Mouse (Mus musculus): Measurements from ENCODE around the gene Togaram2.
"Not testable (repeated sequence)": the region's sequence is repeated elsewhere in the genome, so short reads cannot be mapped to it uniquely, and the experiment has no call there.

Gene Togaram2

GRCm38 (mm10) chr17:71673092-71673491, at the start of gene Togaram2:
TSS of gene Togaram2 (plus strand) at chr17:71673261.
- DNase-seq (ENCODE audit: low spot score), result no peak

GRCm38 (mm10) chr17:71631806-71632205, 41.3 kb upstream of the Togaram2 start:
- no peak for DNase-seq (ENCODE audit: low spot score)

DNA sequence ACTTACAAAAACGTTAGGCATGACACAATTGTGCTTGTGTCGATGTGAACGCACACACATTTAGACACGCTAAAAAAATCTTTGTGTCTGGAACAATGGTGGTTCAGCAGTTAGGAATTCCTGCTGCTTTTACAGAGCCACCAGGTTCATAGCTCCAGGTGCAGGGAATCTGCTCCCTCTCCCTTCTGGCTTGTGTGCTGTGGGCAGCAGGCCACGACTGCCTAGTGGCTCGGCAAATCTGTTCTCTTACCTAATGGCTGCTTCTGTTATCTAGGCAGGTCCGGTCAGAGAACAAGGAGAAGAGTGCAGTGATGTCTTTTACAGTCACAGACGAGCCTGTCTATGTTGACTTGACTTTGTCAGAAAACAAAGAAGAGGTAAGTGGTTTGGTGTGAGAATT, 39.7 kb upstream of the Togaram2 start:
- no peak for DNase-seq (ENCODE audit: low spot score)

GRCm38 (mm10) chr17:71636786-71637185, 36.3 kb upstream of the Togaram2 start:
- no peak for DNase-seq (ENCODE audit: low spot score)

DNA sequence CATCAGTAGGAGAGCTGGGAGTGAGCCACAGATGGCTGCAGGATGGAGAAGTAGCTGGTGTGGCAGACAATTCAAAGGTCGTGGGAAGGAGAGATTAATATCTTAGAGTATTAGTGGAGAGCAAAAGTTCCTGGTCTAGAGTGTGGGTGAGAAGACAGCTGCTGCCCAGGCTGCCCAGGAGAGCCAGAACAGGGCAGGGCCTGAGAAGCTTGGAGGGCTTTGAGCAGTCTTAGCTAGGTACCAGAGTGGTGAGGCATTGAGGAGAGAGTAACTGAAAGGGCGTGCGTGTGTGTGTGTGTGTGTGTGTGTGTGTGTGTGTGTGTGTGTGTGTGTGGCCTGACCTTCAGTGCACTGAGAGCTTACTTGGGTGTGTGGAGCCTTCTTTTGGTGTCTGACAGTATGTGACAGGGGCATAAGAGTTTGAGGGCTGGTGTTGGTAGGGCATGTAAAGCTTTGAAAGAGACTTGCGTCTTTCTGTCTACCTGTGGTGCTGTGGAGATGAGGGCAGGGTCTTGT, 35.3 kb upstream of the Togaram2 start:
- no peak for DNase-seq (ENCODE audit: low spot score)

DNA sequence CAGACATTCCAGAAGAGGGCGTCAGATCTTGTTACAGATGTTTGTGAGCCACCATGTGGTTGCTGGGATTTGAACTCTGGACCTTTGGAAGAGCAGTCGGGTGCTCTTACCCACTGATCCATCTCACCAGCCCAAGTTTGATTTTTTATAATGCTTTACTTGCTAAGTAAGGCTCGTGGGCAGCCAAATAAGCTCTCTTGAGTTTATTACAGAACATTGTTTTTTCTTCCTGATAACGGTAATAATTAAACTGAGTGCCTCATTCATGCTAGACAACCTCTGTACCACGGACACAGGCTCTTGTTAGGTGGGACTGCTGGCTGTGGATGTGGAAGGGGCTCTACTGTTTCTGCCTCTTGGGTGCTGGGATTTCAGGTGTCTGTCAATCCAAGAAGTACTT, 34.0 kb upstream of the Togaram2 start:
- not testable (repeated sequence) for DNase-seq (ENCODE audit: low spot score)

GRCm38 (mm10) chr17:71640421-71641085, 32.5 kb upstream of the Togaram2 start:
- no peak for DNase-seq (ENCODE audit: low spot score)

DNA sequence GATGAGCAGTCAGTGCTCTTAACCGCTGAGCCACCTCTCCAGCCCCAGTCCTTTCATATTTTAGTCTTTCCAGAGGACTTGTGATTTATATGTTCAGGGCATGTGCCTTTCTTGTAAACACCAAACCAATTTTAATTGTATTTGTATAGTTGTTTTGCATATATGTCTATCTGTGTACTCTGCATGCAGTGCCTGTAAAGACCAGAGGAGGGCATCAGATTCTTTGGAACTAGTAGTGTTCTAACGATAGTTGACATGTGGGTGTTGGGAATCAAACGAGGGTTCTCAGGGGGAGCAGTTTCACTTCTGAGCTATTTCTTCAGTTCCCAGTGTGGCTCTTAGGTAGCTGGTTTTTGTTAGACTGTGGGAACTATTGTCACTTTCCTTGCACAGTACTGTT, 30.9 kb upstream of the Togaram2 start:
- DNase-seq (ENCODE audit: low spot score), result no peak

DNA sequence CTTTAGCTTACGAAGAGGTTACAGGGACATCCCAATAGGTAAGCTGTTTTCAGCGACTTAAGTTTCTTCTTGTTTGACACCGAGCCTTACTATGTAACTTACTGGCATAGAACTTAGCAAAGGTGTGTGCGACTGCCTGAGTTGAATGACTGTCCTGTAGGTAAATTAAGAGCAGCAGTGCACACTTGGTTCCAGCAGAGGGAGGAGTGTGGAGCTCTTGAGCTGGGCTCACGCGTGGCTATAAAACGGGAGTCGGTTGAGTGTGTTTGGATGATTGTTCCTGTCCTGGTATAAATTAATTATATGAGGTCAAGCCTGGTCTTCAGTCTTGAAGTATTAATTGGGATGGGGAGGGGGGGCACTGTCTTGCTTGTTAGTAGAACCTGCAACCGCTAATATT, 23.1 kb upstream of the Togaram2 start:
- no peak for DNase-seq (ENCODE audit: low spot score)

DNA sequence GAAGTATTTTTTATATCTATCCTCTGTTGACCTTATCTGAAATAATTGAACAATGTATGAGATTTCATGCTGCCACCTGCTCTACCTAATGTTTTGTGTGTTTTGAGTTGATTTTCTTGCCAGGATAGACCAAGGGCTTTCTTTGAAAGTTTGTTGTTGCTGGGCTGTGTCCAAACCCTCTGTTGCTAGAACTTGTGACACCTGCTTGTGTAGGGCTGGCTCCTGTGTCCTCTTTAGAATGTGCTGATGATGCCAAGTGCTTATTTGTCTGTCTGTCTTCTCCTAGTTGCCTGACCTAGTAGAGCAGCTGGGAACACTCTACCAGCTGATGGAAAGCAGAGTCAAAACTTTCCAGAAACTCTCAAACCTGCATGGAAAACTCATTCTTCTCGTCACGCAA, 20.6 kb upstream of the Togaram2 start:
- DNase-seq (ENCODE audit: low spot score), result no peak

DNA sequence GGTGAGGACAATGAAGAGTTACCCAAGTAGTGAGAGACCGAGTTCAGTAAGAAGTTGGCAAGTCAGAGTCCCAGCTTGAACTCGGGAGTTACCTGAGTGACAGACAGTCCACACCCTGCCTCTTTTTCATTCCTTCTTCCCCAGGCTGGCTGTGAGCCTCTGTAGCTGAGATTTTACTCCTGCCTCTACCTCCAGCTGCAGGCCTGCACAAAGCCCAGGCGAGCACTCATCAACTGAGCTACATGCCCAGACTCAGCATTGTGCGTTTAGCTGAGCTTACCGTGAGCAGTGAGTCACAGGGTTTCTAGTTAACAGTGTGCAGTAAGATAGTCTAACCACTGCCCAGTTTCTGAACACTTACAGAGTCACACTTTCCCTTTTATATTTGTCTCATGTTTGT, 20.1 kb upstream of the Togaram2 start:
- no peak for DNase-seq (ENCODE audit: low spot score)

GRCm38 (mm10) chr17:71657521-71657920, 15.5 kb upstream of the Togaram2 start:
- no peak for DNase-seq (ENCODE audit: low spot score)

- DNase-seq (ENCODE audit: low spot score), result no peak
Measured at GRCm38 (mm10) chr17:71658666-71659065, 14.4 kb upstream of the Togaram2 start.

GRCm38 (mm10) chr17:71660390-71660789, 12.7 kb upstream of the Togaram2 start:
- no peak for DNase-seq (ENCODE audit: low spot score)

GRCm38 (mm10) chr17:71662751-71663250, 10.3 kb upstream of the Togaram2 start:
- peak; percentile 73 for DNase-seq (ENCODE audit: low spot score)

DNA sequence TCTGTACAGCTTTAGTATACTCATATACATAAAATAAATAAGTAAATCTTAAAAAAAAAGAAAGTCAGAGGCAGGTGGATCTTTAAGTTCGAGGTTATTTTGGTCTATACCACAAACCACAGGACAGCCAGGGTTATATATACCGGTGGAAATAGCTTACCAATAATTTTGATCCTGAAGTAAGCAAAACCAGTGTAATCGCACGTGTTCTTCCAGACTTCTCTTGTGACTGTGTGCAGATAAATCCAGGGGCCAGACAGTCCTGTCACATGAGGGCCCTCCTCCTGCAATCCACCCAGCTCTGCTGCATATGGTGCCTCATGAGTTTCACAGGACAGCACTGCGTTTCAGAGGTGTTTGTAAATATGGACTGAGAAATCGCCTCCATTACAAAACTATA, 9.6 kb upstream of the Togaram2 start:
- no peak for DNase-seq (ENCODE audit: low spot score)

DNA sequence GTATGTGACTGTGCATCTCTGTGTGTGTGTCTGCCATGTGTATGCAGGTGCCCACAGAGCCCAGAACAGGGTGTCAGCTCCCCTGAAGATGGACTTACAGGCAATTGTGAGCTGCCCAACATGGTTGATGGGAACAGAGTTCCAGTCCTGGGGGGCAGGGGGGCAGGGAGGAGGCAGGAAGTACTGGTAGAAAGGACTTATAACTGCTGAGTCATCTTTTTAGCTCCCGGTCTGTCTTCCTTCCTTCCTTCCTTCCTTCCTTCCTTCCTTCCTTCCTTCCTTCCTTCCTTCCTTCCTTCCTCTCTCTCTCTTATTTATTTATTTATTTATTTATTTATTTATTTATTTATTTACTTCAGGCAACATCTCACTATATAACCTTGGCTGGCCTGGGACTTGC, 8.9 kb upstream of the Togaram2 start:
- no peak for DNase-seq (ENCODE audit: low spot score)

- DNase-seq (ENCODE audit: low spot score), result no peak
Measured at GRCm38 (mm10) chr17:71665201-71665600, 7.9 kb upstream of the Togaram2 start.

- DNase-seq (ENCODE audit: low spot score), result no peak
Measured at GRCm38 (mm10) chr17:71669511-71669910, 3.5 kb upstream of the Togaram2 start.

GRCm38 (mm10) chr17:71671840-71672546, 1.1 kb upstream of the Togaram2 start:
- peak; percentile 87 for DNase-seq (ENCODE audit: low spot score)

- DNase-seq (ENCODE audit: low spot score), result no peak
Measured at GRCm38 (mm10) chr17:71673936-71674335, 875 bp downstream of the Togaram2 start.

DNA sequence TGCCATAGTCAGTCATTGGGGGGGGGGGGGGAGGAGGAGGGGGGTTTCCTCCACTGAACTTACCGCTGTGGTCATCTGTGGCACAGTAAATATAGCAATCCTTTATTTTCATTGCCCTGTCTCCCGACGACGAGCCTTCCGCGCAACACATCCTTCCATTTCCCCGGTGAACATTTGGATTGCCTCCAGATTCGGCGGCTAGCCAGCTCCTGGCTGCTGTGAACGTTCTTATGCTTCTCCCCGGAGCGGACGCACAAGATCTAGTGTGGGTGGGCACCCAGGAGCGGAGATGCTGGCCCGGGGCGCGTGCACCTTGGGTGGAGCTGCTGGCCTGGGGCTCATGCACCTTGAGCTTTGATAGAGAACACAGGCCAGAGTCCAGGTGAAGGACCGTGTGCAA, 1.8 kb downstream of the Togaram2 start:
- peak; percentile 71 for DNase-seq (ENCODE audit: low spot score)

DNA sequence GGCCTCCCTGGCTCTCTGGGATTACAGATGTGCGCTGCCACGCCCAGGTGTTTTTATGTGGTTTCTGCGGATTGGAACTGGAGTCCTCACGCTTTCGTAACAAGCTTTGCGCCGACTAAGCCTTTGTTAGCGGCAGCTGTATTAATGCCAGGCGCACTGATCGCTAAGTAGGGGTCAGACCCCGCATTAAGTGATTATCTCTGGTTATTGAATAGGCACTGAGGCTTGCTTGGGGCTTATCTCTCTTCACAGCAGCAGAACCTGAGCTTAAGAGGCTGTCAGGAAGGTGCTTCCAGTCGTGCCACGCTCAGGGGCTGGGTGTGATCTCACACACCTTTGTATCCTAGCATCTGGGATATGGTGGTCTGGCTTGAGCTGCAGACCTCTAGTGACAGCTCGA, 8.6 kb downstream of the Togaram2 start:
- no peak for DNase-seq (ENCODE audit: low spot score)
